Mouse (Mus musculus): ENCODE measurements around the gene C530025M09Rik. TPM values are rescaled to one million over a fixed set of nuclear protein-coding genes. Genes with fewer than 3 reads are reported as not detected.

C530025M09Rik gene
- total and polyA plus RNA-seq, 3 experiments, result not detected

GRCm38 (mm10) chr2:149865914-149866435 lies 35.0 kb upstream of the C530025M09Rik start:
- Histone ChIP-seq H3K27me3 (ENCODE audit: control insufficient read depth in 1 of 2, insufficient read depth in 2 of 2, low read length in 2 of 2) (no peaks in the 10 kb centered on the region), H3K36me3 (ENCODE audit: control insufficient read depth in 1 of 2, insufficient read depth in 2 of 2, low read length in 2 of 2) (no peaks in the 10 kb centered on the region), H3K4me1 (ENCODE audit: control insufficient read depth in 1 of 2, insufficient read depth in 2 of 2, low read length in 2 of 2) (no peaks in the 10 kb centered on the region), H3K9ac (ENCODE audit: control insufficient read depth, low read depth, low read length, poor library complexity, severe bottlenecking) (no peak overlapping the region), H3K79me2 (ENCODE audit: control insufficient read depth, insufficient read depth, low read length, poor library complexity) (no peaks in the 10 kb centered on the region), H3K27ac (ENCODE audit: control insufficient read depth, low read depth, low read length) (no peak overlapping the region), H3K4me3 (ENCODE audit: control insufficient read depth in 1 of 2, insufficient read depth in 1 of 2, low read depth in 2 of 2, low read length in 2 of 2) (no peak overlapping the region), H3K9me3 (replicated peaks; ENCODE audit: insufficient read depth, low read length) (no peaks in the 10 kb centered on the region)
- no peak for DNase-seq (ENCODE audit: low read depth, low spot score)
- no peak for TF ChIP-seq E2F4 (IDR thresholded peaks at IDR 0.05; ENCODE audit: borderline replicate concordance, low read depth, low read length)
- no peak for TF ChIP-seq POLR2A (IDR thresholded peaks at IDR 0.05; ENCODE audit: control insufficient read depth in 1 of 2, insufficient read depth in 1 of 2, low read depth in 1 of 2, low read length in 2 of 2, poor library complexity in 1 of 2)
- no peak for TF ChIP-seq BHLHE40 (IDR thresholded peaks at IDR 0.05; ENCODE audit: borderline replicate concordance, low read depth, low read length)
- no peak for TF ChIP-seq ZNF384 (IDR thresholded peaks at IDR 0.05; ENCODE audit: low read depth, low read length)
- no peak for TF ChIP-seq CHD1 (IDR thresholded peaks at IDR 0.05; ENCODE audit: low read depth, low read length)
- TF ChIP-seq UBTF (IDR thresholded peaks at IDR 0.05; ENCODE audit: borderline replicate concordance, insufficient read depth, low read depth, low read length), result no peak
- TF ChIP-seq ZC3H11A (IDR thresholded peaks at IDR 0.05; ENCODE audit: low read depth, low read length), result no peak
- TF ChIP-seq USF2 (IDR thresholded peaks at IDR 0.05; ENCODE audit: borderline replicate concordance in 1 of 2, insufficient read depth in 1 of 2, low read depth in 1 of 2, low read length in 2 of 2), result no peak
- TF ChIP-seq TCF12 (IDR thresholded peaks at IDR 0.05; ENCODE audit: low read depth, low read length), result no peak
- TF ChIP-seq MYC (IDR thresholded peaks at IDR 0.05; ENCODE audit: low read depth, low read length), result no peak
- TF ChIP-seq MEF2A (IDR thresholded peaks at IDR 0.05; ENCODE audit: extremely low read depth, insufficient replicate concordance, low read depth, low read length, poor library complexity, severe bottlenecking), result no peak
- TF ChIP-seq HCFC1 (IDR thresholded peaks at IDR 0.05; ENCODE audit: low read depth, low read length), result no peak
- no peak for TF ChIP-seq MAFK (IDR thresholded peaks at IDR 0.05; ENCODE audit: borderline replicate concordance, low read depth, low read length)
- no peak for TF ChIP-seq KAT2A (conservative IDR thresholded peaks at IDR 0.05; ENCODE audit: low read depth, low read length)
- no peak for TF ChIP-seq GABPA (IDR thresholded peaks at IDR 0.05; ENCODE audit: low read depth, low read length)
- no peak for TF ChIP-seq EP300 (IDR thresholded peaks at IDR 0.05; ENCODE audit: low read depth in 1 of 2, low read length in 2 of 2)

GRCm38 (mm10) chr2:149861002-149861401 lies 30.0 kb upstream of the C530025M09Rik start:
- Histone ChIP-seq H3K36me3 (ENCODE audit: control insufficient read depth in 1 of 2, insufficient read depth in 2 of 2, low read length in 2 of 2) (no peaks in the 10 kb centered on the region), H3K79me2 (ENCODE audit: control insufficient read depth, insufficient read depth, low read length, poor library complexity) (no peaks in the 10 kb centered on the region), H3K27ac (ENCODE audit: control insufficient read depth, low read depth, low read length) (no peak overlapping the region), H3K9me3 (replicated peaks; ENCODE audit: insufficient read depth, low read length) (no peaks in the 10 kb centered on the region), H3K4me3 (ENCODE audit: control insufficient read depth in 1 of 2, insufficient read depth in 1 of 2, low read depth in 2 of 2, low read length in 2 of 2) (no peak overlapping the region), H3K4me1 (ENCODE audit: control insufficient read depth in 1 of 2, insufficient read depth in 2 of 2, low read length in 2 of 2) (no peaks in the 10 kb centered on the region), H3K9ac (ENCODE audit: control insufficient read depth, low read depth, low read length, poor library complexity, severe bottlenecking) (no peak overlapping the region), H3K27me3 (ENCODE audit: control insufficient read depth in 1 of 2, insufficient read depth in 2 of 2, low read length in 2 of 2) (no peaks in the 10 kb centered on the region)
- no peak for TF ChIP-seq EP300 (IDR thresholded peaks at IDR 0.05; ENCODE audit: low read depth in 1 of 2, low read length in 2 of 2)
- TF ChIP-seq ZKSCAN1 (IDR thresholded peaks at IDR 0.05; ENCODE audit: low read depth, low read length), result no peak
- no peak for TF ChIP-seq CHD2 (IDR thresholded peaks at IDR 0.05; ENCODE audit: low read length)
- no peak for DNase-seq (ENCODE audit: low read depth, low spot score)
